Mouse (Mus musculus): ENCODE results near the gene Ctnnbip1.

GRCm38 (mm10) chr4:149614869-149615268, 96.8 kb downstream of the Ctnnbip1 start:
- no peak for TF ChIP-seq CTCF (IDR thresholded peaks at IDR 0.05; ENCODE audit: insufficient read depth, low read depth, low read length)
- no peak for TF ChIP-seq POLR2A (IDR thresholded peaks at IDR 0.05; ENCODE audit: insufficient read depth, low read depth, low read length)
